In the genomic region with DNA sequence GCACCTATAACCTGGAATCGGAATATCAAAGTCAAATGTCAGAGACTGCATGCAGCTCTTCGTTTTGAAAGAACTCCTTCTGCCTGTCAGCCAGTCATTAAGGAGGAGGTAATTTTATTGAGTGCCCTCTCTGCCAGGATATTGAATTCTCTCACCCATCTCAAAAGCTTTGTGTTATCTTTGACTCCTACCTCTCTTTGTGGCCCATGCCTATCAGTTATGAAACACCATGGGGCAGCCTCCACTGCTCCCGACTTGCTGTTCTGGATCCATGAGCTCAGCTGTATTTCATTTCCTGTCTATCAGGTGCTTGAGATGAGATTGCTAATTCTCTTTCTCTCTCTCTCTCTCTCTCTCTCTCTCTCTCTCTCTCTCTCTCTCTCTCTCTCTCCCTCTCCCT, we compare ENCODE assay signal across 29 mouse cellular contexts.
DNase-seq lines count a peak whose midpoint lies in the region; ATAC-seq and TF ChIP-seq lines count a peak whose summit lies in the region.
"Had no signal": no experiment of that assay in that cellular context is flagged by ENCODE, and none has a peak within 500 bp of the region (broad histone marks: within the 10 kb centered on the region; RNA-seq: fewer than 3 reads in every experiment).

No protein-coding gene starts in this region.

- 0 out of 2 replicates have a peak, but pooled peaks have one; percentile 37 for ATAC-seq in forebrain, embryonic 16.5 days
- no peak for ATAC-seq in forebrain, embryonic 11.5 days (replicated peaks; ENCODE audit: low FRiP score)
- peak; percentile 58; the same call in 1 of the 2 replicates for ATAC-seq in lung, embryonic 14.5 days (ENCODE audit: insufficient read depth)
- ATAC-seq in neural tube, embryonic 11.5 days (ENCODE audit: insufficient read depth, low FRiP score, low TSS enrichment), result no peak
- ATAC-seq: hindbrain, embryonic 16.5 days; inflammation-experienced regulatory T-cells, adult 6 months; intestine, embryonic 16.5 days; Patski had no signal

- H3K9ac ChIP-seq in forebrain, embryonic 16.5 days (replicated peaks; ENCODE audit: low read depth, low read length), result no peak overlapping the region
- no peak overlapping the region for H3K9ac ChIP-seq in forebrain, embryonic 11.5 days (ENCODE audit: low read length)
- H3K9ac ChIP-seq in lung, embryonic 14.5 days, result no peak overlapping the region
- H3K9ac ChIP-seq in neural tube, embryonic 11.5 days (ENCODE audit: low read length), result no peak overlapping the region
- H3K9ac ChIP-seq: embryonic facial prominence, embryonic 12.5 days; embryonic facial prominence, embryonic 15.5 days; forebrain, embryonic 13.5 days; heart, embryonic 12.5 days; heart, embryonic 15.5 days; hindbrain, embryonic 12.5 days had no signal

- H3K4me3 ChIP-seq in forebrain, embryonic 16.5 days (replicated peaks; ENCODE audit: low read length), result no peak overlapping the region
- H3K4me3 ChIP-seq in forebrain, embryonic 11.5 days (ENCODE audit: low read depth, low read length), result no peak overlapping the region
- H3K4me3 ChIP-seq in lung, embryonic 14.5 days (ENCODE audit: low read depth, low read length), result no peak overlapping the region
- H3K4me3 ChIP-seq in neural tube, embryonic 11.5 days (ENCODE audit: low read depth, low read length), result no peak overlapping the region
- H3K4me3 ChIP-seq: embryonic facial prominence, embryonic 12.5 days; embryonic facial prominence, embryonic 15.5 days; forebrain, embryonic 13.5 days; heart, embryonic 12.5 days; heart, embryonic 15.5 days; hindbrain, embryonic 12.5 days had no signal

- no peak for DNase-seq in forebrain, embryonic 11.5 days (ENCODE audit: low spot score)
- DNase-seq in lung, embryonic 14.5 days, result no peak
- no peak for DNase-seq in lung, postnatal 25 days (ENCODE audit: low spot score)
- peak; percentile 9 for DNase-seq in neural tube, embryonic 11.5 days (ENCODE audit: low spot score)
- DNase-seq in neural tube, embryonic 10.5 days (ENCODE audit: extremely low spot score, low spot score), result no peak
- DNase-seq: adrenal gland, postnatal 10 days; adrenal gland, postnatal 36 days; B cell, adult 2 months; cerebellum, adult 11 months; cerebellum, adult 2 months; cerebellum, adult 9-11 months; cerebellum, postnatal 25 days; gastrocnemius, postnatal 25 days; heart, adult 18-20 months; heart, postnatal 10 days; heart, postnatal 36 days had no signal

- no peaks in the 10 kb centered on the region for H3K36me3 ChIP-seq in forebrain, embryonic 16.5 days (ENCODE audit: control insufficient read depth, insufficient read depth)
- H3K36me3 ChIP-seq in forebrain, embryonic 11.5 days (ENCODE audit: control insufficient read depth, insufficient read depth, low read length), result no peaks in the 10 kb centered on the region
- no peaks in the 10 kb centered on the region for H3K36me3 ChIP-seq in lung, embryonic 14.5 days (ENCODE audit: insufficient read depth)
- no peaks in the 10 kb centered on the region for H3K36me3 ChIP-seq in neural tube, embryonic 11.5 days (ENCODE audit: control insufficient read depth, insufficient read depth, low read length)
- H3K36me3 ChIP-seq: embryonic facial prominence, embryonic 12.5 days; embryonic facial prominence, embryonic 15.5 days; G1E; heart, embryonic 12.5 days; heart, embryonic 15.5 days; hindbrain, embryonic 12.5 days had no signal

- H3K9me3 ChIP-seq in forebrain, embryonic 16.5 days (ENCODE audit: control insufficient read depth, low read length), result no peaks in the 10 kb centered on the region
- no peaks in the 10 kb centered on the region for H3K9me3 ChIP-seq in forebrain, embryonic 11.5 days (ENCODE audit: control insufficient read depth, low read length)
- H3K9me3 ChIP-seq in lung, embryonic 14.5 days (ENCODE audit: low read depth, low read length), result no peaks in the 10 kb centered on the region
- H3K9me3 ChIP-seq in neural tube, embryonic 11.5 days (ENCODE audit: control insufficient read depth, low read length), result no peaks in the 10 kb centered on the region
- H3K9me3 ChIP-seq: embryonic facial prominence, embryonic 12.5 days; embryonic facial prominence, embryonic 15.5 days; forebrain, embryonic 13.5 days; G1E; heart, embryonic 12.5 days; heart, embryonic 15.5 days; hindbrain, embryonic 12.5 days had no signal

- H3K4me1 ChIP-seq in forebrain, embryonic 16.5 days (replicated peaks; ENCODE audit: control insufficient read depth, insufficient read depth, low read length), result peaks cover 12% of the 10 kb centered on the region
- H3K4me1 ChIP-seq in forebrain, embryonic 11.5 days (replicated peaks; ENCODE audit: control insufficient read depth, insufficient read depth, low read length), result no peaks in the 10 kb centered on the region
- no peaks in the 10 kb centered on the region for H3K4me1 ChIP-seq in lung, embryonic 14.5 days (ENCODE audit: insufficient read depth)
- no peaks in the 10 kb centered on the region for H3K4me1 ChIP-seq in neural tube, embryonic 11.5 days (ENCODE audit: control insufficient read depth, insufficient read depth, low read length)
- H3K4me1 ChIP-seq: embryonic facial prominence, embryonic 12.5 days; embryonic facial prominence, embryonic 15.5 days; heart, embryonic 12.5 days; heart, embryonic 15.5 days; hindbrain, embryonic 12.5 days had no signal

- TF ChIP-seq CTCF in lung, embryonic 14.5 days (IDR thresholded peaks at IDR 0.05; ENCODE audit: low read depth), result no peak

- no peaks in the 10 kb centered on the region for H3K27me3 ChIP-seq in forebrain, embryonic 16.5 days (replicated peaks; ENCODE audit: control insufficient read depth, insufficient read depth, low read length)
- H3K27me3 ChIP-seq in forebrain, embryonic 11.5 days (ENCODE audit: control insufficient read depth, insufficient read depth, low read length), result no peaks in the 10 kb centered on the region
- no peaks in the 10 kb centered on the region for H3K27me3 ChIP-seq in lung, embryonic 14.5 days (ENCODE audit: insufficient read depth, low read length)
- no peaks in the 10 kb centered on the region for H3K27me3 ChIP-seq in neural tube, embryonic 11.5 days (ENCODE audit: control insufficient read depth, insufficient read depth, low read length)
- H3K27me3 ChIP-seq: CH12.LX; embryonic facial prominence, embryonic 12.5 days; embryonic facial prominence, embryonic 15.5 days; forebrain, embryonic 13.5 days; heart, embryonic 12.5 days; heart, embryonic 15.5 days; hindbrain, embryonic 12.5 days; Patski had no signal

- H3K4me2 ChIP-seq in forebrain, embryonic 16.5 days (ENCODE audit: low read length), result no peak overlapping the region
- no peak overlapping the region for H3K4me2 ChIP-seq in forebrain, embryonic 11.5 days (ENCODE audit: low read depth, low read length, severe bottlenecking)
- H3K4me2 ChIP-seq in lung, embryonic 14.5 days, result no peak overlapping the region
- H3K4me2 ChIP-seq in neural tube, embryonic 11.5 days (ENCODE audit: low read depth), result no peak overlapping the region
- H3K4me2 ChIP-seq: embryonic facial prominence, embryonic 12.5 days; embryonic facial prominence, embryonic 15.5 days; forebrain, embryonic 13.5 days; heart, embryonic 12.5 days; heart, embryonic 15.5 days; hindbrain, embryonic 12.5 days had no signal

- 49% methylated on average over 3 of the region's 3 CpGs for WGBS in forebrain, embryonic 16.5 days
- WGBS in forebrain, embryonic 11.5 days, result 76% methylated on average over 3 of the region's 3 CpGs
- 61% methylated on average over 3 of the region's 3 CpGs for WGBS in lung, embryonic 14.5 days
- 76% methylated on average over 3 of the region's 3 CpGs for WGBS in neural tube, embryonic 11.5 days

- H3K27ac ChIP-seq in forebrain, embryonic 16.5 days (ENCODE audit: low read length), result no peak overlapping the region
- no peak overlapping the region for H3K27ac ChIP-seq in forebrain, embryonic 11.5 days (ENCODE audit: low read depth, low read length)
- no peak overlapping the region for H3K27ac ChIP-seq in lung, embryonic 14.5 days (ENCODE audit: low read depth)
- no peak overlapping the region for H3K27ac ChIP-seq in neural tube, embryonic 11.5 days (ENCODE audit: low read depth, low read length)
- H3K27ac ChIP-seq: embryonic facial prominence, embryonic 12.5 days; embryonic facial prominence, embryonic 15.5 days; forebrain, embryonic 13.5 days; heart, embryonic 15.5 days; hindbrain, embryonic 12.5 days had no signal

Comparison
In these comparisons a context has a peak if more than half of its experiments do, and no peak if none do; other contexts are left out.
1. ATAC-seq: peak in forebrain, embryonic 16.5 days (single experiment) and lung, embryonic 14.5 days (single experiment); none in forebrain, embryonic 11.5 days (single experiment) and neural tube, embryonic 11.5 days (single experiment).